Mouse (Mus musculus) midbrain, embryonic 15.5 days (tissue): ENCODE results near the gene Slc22a1. TPM values are rescaled to one million over a fixed set of nuclear protein-coding genes. Genes with fewer than 3 reads are reported as not detected.
"Not testable (repeated sequence)": the region's sequence is repeated elsewhere in the genome, so short reads cannot be mapped to it uniquely, and the experiment has no call there.

Experiments used
- ATAC-seq: fragments of 200-750 bp; cut with Nextera tagmentation; replicated peaks from 2 replicates; pipeline ENCODE4 v1.8.0; 2017; ENCODE audit warnings: moderate TSS enrichment
- H3K27ac ChIP-seq: fragments of 300-500 bp; sonication (generic); 2 replicates; pipeline ENCODE4 v1.5.1; 2015; ENCODE audit warnings: mild to moderate bottlenecking, inconsistent platforms
- H3K27me3 ChIP-seq: fragments of 300-500 bp; sonication (generic); replicated peaks from 2 replicates; pipeline ENCODE4 v1.6.1; 2015; ENCODE audit warnings: inconsistent platforms
- H3K36me3 ChIP-seq: fragments of 300-500 bp; sonication (generic); replicated peaks from 2 replicates; pipeline ENCODE4 v1.6.1; 2015; ENCODE audit warnings: inconsistent platforms
- H3K4me1 ChIP-seq: fragments of 300-500 bp; sonication (generic); 2 replicates; pipeline ENCODE4 v1.6.1; 2015; ENCODE audit warnings: inconsistent platforms
- H3K4me2 ChIP-seq: fragments of 300-500 bp; sonication (generic); 2 replicates; pipeline ENCODE4 v1.6.1; 2015; ENCODE audit warnings: inconsistent platforms, mild to moderate bottlenecking, moderate library complexity
- H3K4me3 ChIP-seq: fragments of 300-500 bp; sonication (generic); 2 replicates; pipeline ENCODE4 v1.5.1; 2015; ENCODE audit warnings: mild to moderate bottlenecking, inconsistent platforms
- H3K9ac ChIP-seq: fragments of 300-500 bp; sonication (generic); 2 replicates; pipeline ENCODE4 v1.6.1; 2015; ENCODE audit warnings: mild to moderate bottlenecking, inconsistent platforms
- H3K9me3 ChIP-seq: fragments of 300-500 bp; sonication (generic); 2 replicates; pipeline ENCODE4 v1.6.1; 2016; ENCODE audit warnings: inconsistent platforms
- WGBS: fragments of 180-500 bp; shearing (Covaris S2); methylation state at CpG from one replicate; pipeline ENCODE4 v1.1.7; 2015; ENCODE audit warnings: mixed read lengths; 5-methylcytosine and 5-hydroxymethylcytosine counted together
- polyA plus RNA-seq: library from polyadenylated mRNA; unstranded; fragments of >200 nt; fragmentation: Nextera tagmentation; extraction: Ambion mirVana; gene quantifications from 2 replicates; pipeline ENCODE4 v1.2.1, GENCODE M21; 2015

Gene Slc22a1
- polyA plus RNA-seq, 1 experiment from 2014 or later = not detected

DNA sequence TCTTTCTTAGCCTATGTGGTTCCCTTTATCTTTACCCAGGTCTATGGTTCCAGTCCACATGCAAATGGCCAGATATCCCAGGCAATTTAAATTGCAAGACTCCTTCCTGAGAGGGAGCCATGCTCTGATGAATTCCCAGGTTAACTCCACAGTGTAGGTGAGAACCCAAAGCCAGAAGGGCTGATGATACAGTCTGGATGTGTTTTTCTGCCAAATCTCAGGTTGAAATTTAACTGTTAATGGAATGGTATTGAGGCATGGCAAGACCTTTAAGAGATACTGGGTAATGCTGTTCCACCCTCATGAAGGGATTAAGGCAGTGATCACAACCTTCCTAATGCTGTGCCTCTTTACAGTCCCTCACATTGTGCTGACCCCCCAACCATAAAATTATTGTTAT lies 2.6 kb upstream of the Slc22a1 start:
- no peak overlapping the region for H3K9ac ChIP-seq
- no peak overlapping the region for H3K27ac ChIP-seq
- no peaks in the 10 kb centered on the region for H3K4me1 ChIP-seq
- ATAC-seq = no peak
- no peaks in the 10 kb centered on the region for H3K27me3 ChIP-seq
- 0 out of 2 replicates have a peak, but pooled peaks cover 2% of the 10 kb centered on the region for H3K36me3 ChIP-seq
- H3K4me2 ChIP-seq = no peak overlapping the region
- no peak overlapping the region for H3K4me3 ChIP-seq
- no peaks in the 10 kb centered on the region for H3K9me3 ChIP-seq

DNA sequence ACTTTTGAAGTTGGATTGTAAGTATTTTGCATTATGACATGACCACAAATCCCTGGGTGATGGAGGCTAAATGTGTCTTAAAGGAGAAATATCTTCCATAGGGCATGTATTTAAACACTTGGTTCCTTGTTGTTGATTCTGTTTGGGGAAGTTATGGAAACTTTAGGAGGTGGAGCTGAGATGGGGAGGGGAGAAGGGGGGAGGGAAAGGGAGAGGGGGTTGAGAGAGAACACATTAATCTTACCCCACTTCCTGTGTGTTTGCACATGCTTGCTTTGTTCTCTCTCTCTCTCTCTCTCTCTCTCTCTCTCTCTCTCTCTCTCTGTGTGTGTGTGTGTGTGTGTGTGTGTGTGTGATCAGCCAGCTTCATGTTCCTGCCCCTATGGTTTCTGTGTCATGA lies 1.5 kb upstream of the Slc22a1 start:
- no peak overlapping the region for H3K9ac ChIP-seq
- no peak for ATAC-seq
- H3K27ac ChIP-seq = no peak overlapping the region

DNA sequence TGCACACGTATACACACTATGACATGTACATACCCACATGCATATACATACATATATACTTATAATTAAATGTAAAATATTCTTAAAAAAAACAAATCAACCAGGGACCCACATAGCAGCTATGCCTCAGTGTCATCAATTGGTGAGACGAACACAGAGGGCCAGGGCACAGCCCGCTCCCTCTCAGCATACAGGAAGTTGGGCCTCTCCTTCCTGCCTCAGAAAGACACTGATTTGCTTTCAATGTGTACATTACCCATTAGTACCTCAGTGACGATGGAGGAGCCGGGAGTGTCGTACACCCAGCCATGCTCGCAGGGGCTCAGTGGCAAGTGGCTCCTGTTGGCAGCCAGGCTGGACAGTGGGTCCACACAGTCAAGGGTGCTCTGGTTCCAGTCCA lies 649 bp downstream of the Slc22a1 start:
- not testable (repeated sequence) for H3K36me3 ChIP-seq, H3K9me3 ChIP-seq, H3K4me2 ChIP-seq, ATAC-seq, H3K4me3 ChIP-seq, H3K4me1 ChIP-seq, H3K27me3 ChIP-seq, H3K27ac ChIP-seq, H3K9ac ChIP-seq
- WGBS = 91% methylated on average over 7 of the region's 7 CpGs

More for the DNA sequence above, 1.5 kb upstream of the Slc22a1 start:
- Histone ChIP-seq H3K9me3 (no peaks in the 10 kb centered on the region), H3K4me1 (no peaks in the 10 kb centered on the region), H3K4me2 (no peak overlapping the region), H3K4me3 (no peak overlapping the region), H3K27me3 (no peaks in the 10 kb centered on the region), H3K36me3 (no peaks in the 10 kb centered on the region)

DNA sequence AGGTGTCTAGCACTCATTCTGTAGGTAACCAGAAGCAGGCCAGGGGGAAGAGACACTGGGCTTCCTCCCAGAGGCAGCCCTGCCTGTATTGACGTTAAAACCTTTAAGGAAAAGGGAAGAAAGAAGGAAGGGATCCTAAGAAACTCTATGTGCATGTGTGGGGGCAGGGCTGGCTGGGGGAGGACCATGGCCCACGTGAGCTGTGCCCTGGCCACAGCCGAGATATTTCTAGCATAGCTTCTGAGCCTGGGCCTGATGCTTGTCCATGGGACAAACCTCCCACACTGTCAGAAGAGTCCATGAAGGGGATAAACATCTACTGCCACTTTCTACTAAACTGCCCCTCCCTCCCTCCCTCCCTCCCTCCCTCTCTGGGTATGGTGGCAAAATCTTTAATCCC lies 1.8 kb downstream of the Slc22a1 start:
- no peaks in the 10 kb centered on the region for H3K27me3 ChIP-seq
- H3K27ac ChIP-seq = no peak overlapping the region
- H3K9ac ChIP-seq = no peak overlapping the region
- H3K4me2 ChIP-seq = no peak overlapping the region
- no peaks in the 10 kb centered on the region for H3K4me1 ChIP-seq
- 74% methylated on average over 3 of the region's 3 CpGs for WGBS
- no peak for ATAC-seq
- H3K4me3 ChIP-seq = no peak overlapping the region
- no peaks in the 10 kb centered on the region for H3K9me3 ChIP-seq
- no peaks in the 10 kb centered on the region for H3K36me3 ChIP-seq

DNA sequence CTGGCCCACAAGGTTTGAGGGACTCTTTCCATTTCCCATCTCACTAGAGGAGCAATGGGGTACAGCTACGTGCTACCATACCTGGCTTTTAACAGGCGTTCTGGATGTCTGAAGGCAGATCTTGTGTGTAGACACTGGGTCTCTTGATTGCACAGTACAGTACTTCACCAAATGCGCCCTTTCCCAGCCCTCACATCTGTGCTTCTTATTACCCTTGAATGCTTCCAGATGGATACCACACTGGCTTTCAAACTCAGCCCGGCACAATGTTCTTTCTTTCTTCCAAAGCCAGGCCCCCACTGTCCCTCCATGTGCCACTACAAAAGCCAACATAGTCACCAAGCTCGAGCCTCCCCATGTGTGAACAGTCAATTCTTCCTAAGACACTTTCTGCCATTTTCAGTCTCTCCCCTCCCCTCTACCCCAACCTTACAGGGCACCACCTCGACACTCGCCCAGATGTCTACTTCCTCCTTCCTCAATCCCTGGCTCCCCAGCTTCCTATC lies 3.3 kb downstream of the Slc22a1 start:
- H3K4me3 ChIP-seq = no peak overlapping the region
- 78% methylated on average over 7 of the region's 7 CpGs for WGBS
- H3K4me1 ChIP-seq = no peaks in the 10 kb centered on the region
- no peaks in the 10 kb centered on the region for H3K27me3 ChIP-seq
- no peaks in the 10 kb centered on the region for H3K36me3 ChIP-seq
- ATAC-seq = no peak
- H3K9ac ChIP-seq = no peak overlapping the region
- H3K27ac ChIP-seq = no peak overlapping the region
- no peak overlapping the region for H3K4me2 ChIP-seq
- H3K9me3 ChIP-seq = no peaks in the 10 kb centered on the region

DNA sequence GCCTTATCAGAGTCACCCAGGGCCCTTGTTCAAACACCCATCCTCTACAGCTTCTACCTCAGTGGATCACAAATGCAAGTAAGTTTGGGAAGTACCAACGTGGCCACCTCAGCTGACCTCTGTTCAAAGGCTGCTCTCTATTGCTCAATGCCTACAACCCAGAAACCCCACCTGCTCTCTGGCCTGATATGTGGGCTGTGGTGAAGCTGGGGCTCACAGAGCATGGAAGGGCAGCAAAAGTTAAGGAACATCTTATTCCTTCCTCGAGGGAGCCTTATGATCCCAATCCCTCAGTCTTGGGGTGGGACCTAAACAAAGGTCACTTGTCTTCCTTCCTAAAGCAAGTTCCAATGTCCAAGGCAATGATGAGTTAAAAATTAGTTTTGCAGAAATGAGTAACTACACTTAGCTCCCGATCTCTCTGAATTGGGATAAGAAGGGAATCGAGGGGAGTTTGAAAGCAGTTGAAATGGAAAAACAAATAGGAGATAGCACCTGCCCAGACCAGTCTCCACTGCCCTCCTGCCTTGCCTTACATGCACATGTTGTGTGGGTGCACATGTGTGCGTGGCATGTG lies 4.5 kb downstream of the Slc22a1 start:
- H3K27ac ChIP-seq = no peak overlapping the region
- no peaks in the 10 kb centered on the region for H3K9me3 ChIP-seq
- WGBS = 89% methylated on average over 5 of the region's 5 CpGs
- H3K4me3 ChIP-seq = no peak overlapping the region
- H3K4me2 ChIP-seq = no peak overlapping the region
- no peak overlapping the region for H3K9ac ChIP-seq
- no peak for ATAC-seq
- H3K4me1 ChIP-seq = no peaks in the 10 kb centered on the region
- no peaks in the 10 kb centered on the region for H3K36me3 ChIP-seq
- H3K27me3 ChIP-seq = no peaks in the 10 kb centered on the region

DNA sequence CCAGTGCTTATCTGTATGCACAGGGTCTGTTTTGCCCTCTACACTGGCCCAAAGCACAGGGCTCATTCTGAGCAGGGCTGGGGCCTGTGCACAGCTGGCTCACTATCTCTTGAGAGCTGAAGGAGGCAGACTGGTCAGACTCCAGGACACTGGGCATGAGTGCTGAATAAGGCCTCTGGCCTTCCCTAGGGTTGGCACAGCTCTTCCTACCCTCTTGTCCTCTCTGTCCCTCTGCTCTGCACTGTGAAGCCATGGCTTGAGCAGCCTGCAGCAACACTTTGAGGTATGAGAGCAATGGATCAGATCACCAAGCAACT lies 6.3 kb downstream of the Slc22a1 start:
- Histone ChIP-seq H3K27ac (no peak overlapping the region), H3K9me3 (no peaks in the 10 kb centered on the region), H3K27me3 (no peaks in the 10 kb centered on the region), H3K4me3 (no peak overlapping the region), H3K9ac (no peak overlapping the region), H3K36me3 (no peaks in the 10 kb centered on the region), H3K4me2 (no peak overlapping the region), H3K4me1 (no peaks in the 10 kb centered on the region)
- no peak for ATAC-seq

DNA sequence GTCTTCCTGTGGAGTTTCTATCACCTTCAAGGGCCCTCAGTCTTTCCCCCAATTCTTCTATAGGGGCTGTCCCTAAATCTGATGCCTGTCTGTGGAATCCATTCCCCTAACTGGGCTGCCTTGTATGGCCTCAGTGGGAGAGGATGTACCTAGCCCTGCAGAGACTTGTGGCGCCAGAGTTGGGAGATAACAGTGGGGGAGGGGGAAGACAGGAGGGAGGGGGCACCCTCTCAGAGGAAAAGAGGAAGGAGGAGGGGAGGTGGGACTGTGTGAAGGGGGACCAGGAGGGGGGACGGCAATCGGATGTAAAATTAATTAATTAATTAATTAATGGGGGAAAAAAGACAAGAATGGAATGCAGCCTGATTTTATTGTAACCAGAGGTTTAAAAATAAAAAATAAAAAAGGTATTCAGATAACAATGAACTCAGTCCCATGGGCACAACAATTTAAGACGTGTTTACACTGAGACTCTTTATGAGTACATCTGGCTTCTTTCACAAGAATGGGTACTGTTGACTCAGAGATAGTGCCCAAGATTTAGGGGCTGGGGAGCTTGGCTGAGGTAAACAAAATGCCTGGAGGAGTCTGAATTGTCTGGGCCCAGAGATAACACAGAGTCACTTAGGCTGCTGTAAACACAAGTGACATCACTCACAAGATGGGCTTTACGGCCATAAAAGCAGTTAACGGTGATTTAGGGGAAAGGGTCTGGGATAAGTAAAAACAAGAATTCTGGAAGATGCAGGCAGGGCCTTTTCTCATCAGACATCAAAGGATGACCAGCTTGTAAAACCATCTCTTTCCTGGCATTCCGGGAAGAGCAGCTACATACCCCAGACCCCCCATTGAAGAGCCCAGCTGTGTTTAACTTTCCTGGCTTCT lies 6.9 kb downstream of the Slc22a1 start:
- Histone ChIP-seq H3K9ac (no peak overlapping the region), H3K27ac (no peak overlapping the region), H3K4me2 (no peak overlapping the region), H3K9me3 (no peaks in the 10 kb centered on the region), H3K27me3 (no peaks in the 10 kb centered on the region), H3K4me1 (no peaks in the 10 kb centered on the region), H3K36me3 (no peaks in the 10 kb centered on the region), H3K4me3 (no peak overlapping the region)
- WGBS = 59% methylated on average over 7 of the region's 7 CpGs
- ATAC-seq = no peak

DNA sequence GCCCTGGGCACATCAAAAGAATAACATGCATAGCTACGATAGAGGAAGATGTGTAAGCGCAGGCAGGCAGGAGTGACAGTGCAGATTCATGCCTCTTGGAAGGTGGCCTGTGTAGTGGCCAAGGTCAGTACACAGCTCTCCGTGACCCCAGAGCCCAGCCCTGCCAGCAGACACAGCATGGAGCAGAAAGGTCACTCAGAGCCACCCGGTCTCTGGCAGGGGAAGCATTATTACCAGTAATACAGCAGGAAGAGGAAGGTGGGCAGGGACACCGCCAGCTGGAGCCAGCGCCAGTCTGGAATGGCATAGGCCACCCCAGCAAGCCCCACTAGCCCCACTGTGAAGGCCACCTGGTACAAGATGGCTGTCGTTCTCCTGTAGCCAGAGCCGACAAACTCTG lies 11.5 kb downstream of the Slc22a1 start:
- no peaks in the 10 kb centered on the region for H3K36me3 ChIP-seq
- H3K27me3 ChIP-seq = no peaks in the 10 kb centered on the region
- no peak overlapping the region for H3K4me2 ChIP-seq
- no peak overlapping the region for H3K27ac ChIP-seq
- H3K4me3 ChIP-seq = no peak overlapping the region
- no peak for ATAC-seq
- H3K9ac ChIP-seq = no peak overlapping the region
- no peaks in the 10 kb centered on the region for H3K4me1 ChIP-seq
- 77% methylated on average over 8 of the region's 8 CpGs for WGBS
- H3K9me3 ChIP-seq = no peaks in the 10 kb centered on the region

DNA sequence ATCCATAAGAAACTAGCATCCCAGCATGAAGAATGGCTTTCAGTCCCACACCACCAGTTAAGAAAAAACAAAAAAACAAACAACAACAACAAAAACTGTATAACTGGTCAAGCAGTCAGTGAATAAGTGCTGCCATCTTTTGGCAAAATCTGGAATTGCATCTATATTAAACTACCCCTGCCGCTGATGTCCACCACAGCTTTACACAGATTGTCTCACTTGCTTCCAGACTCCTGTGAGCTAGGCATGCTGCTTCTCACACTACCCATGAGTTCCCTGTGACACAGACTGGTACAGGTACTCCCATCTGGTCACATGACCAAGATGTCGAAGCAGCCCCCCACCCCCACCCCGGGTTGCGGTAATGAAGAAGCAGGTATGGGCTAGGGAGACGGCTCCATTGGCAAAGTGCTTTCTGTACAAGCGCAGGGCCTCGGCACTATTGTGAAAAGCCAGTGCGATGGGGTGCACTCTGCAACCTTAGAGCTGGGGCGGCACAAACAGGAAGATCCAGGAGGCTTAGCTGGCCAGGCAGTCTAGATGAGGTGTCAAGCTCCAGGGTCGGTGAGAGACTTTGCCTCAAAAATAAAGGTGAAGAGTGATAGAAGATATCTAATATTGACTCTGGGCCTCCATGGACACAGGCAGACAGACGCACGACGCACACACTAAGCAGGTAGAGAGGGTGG lies 14.9 kb downstream of the Slc22a1 start:
- peak; percentile 48 for ATAC-seq

DNA sequence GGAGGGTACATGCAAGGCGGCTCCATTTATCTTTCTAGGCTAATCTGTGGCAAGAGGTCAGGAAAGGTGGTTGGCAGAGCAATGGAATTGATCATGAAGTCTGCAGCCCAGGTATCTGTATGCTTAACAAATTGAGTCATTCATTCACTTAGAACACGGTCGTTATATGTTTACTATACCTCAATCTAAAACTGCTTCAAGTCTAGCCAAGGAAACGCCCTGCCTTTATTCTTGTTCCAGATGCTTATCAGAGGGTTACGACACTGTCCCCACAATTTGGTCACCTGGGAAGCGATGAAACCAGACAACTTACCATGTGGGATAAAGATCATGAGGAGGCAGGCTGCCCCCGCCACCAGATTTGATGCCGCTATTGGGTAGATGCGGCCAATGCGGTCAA lies 16.4 kb downstream of the Slc22a1 start:
- ATAC-seq = no peak
- no peaks in the 10 kb centered on the region for H3K27me3 ChIP-seq
- H3K4me3 ChIP-seq = no peak overlapping the region
- H3K4me1 ChIP-seq = no peaks in the 10 kb centered on the region
- no peak overlapping the region for H3K4me2 ChIP-seq
- no peaks in the 10 kb centered on the region for H3K9me3 ChIP-seq
- no peaks in the 10 kb centered on the region for H3K36me3 ChIP-seq
- no peak overlapping the region for H3K27ac ChIP-seq
- H3K9ac ChIP-seq = no peak overlapping the region
- 95% methylated on average over 10 of the region's 10 CpGs for WGBS

More for the DNA sequence above, 14.9 kb downstream of the Slc22a1 start:
- H3K4me3 ChIP-seq = no peak overlapping the region
- 75% methylated on average over 13 of the region's 13 CpGs for WGBS
- H3K9ac ChIP-seq = no peak overlapping the region
- no peaks in the 10 kb centered on the region for H3K9me3 ChIP-seq
- no peaks in the 10 kb centered on the region for H3K27me3 ChIP-seq
- H3K36me3 ChIP-seq = no peaks in the 10 kb centered on the region
- H3K4me2 ChIP-seq = no peak overlapping the region
- no peak overlapping the region for H3K27ac ChIP-seq
- no peaks in the 10 kb centered on the region for H3K4me1 ChIP-seq

DNA sequence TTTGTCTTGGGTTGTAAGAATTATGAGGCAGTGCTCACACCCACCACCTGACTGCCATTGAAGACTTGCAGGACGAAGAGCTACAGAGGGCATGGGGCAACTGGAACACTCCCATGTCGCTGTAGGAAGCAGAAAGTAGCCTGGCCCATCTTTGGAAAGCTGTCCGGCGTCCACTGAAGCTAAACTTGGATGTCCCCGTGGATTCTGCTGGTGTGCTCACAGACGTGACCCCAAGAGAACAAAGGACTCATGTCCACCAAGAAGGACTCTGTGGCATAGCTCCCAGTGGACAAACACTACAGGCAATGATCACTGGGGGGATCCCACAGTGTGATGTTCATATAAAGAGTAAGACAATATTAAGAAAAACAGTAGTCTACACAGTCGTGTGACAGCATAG lies 16.8 kb downstream of the Slc22a1 start:
- Histone ChIP-seq H3K36me3 (no peaks in the 10 kb centered on the region), H3K9me3 (no peaks in the 10 kb centered on the region), H3K9ac (no peak overlapping the region), H3K27me3 (no peaks in the 10 kb centered on the region), H3K4me3 (no peak overlapping the region), H3K4me1 (no peaks in the 10 kb centered on the region), H3K4me2 (no peak overlapping the region), H3K27ac (no peak overlapping the region)
- WGBS = 85% methylated on average over 7 of the region's 7 CpGs
- no peak for ATAC-seq
